Mouse (Mus musculus) T-cell, adult 66 days (primary cell): ENCODE data around the gene 4933402E13Rik. TPM values are rescaled to one million over a fixed set of nuclear protein-coding genes. Genes with fewer than 3 reads are reported as not detected.

Experiments
- total RNA-seq, 2 experiments: library from RNA; stranded (reverse); gene quantifications; 3 replicates in 1 of 2; 4 replicates in 1 of 2; pipeline ENCODE4 v1.2.4; 2023

The 4933402E13Rik gene
- not detected for total RNA-seq

DNA sequence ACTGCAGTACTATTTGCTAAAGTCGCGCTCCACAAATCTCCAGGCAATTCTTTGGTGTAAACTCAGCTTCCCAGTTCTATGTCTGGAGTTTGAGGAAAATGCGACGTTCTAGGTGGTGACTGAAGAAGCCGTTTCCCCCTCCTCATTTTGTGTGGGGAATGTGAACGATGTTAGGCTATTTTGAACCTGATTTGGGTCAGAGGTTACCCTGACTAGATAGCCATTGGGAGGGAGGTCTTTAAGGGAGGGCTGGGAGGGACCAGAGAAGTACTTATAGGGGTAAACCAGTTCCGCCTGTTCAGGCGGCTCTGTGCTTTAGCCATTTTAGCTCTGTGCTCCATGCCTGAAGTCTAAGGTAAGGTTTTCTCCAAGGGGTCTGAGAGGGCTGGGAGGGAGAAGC, at the start of gene 4933402E13Rik:
Gene 4933402E13Rik, plus strand, starts transcription at position 301 of the 400 bp plus-strand sequence.

Other genes starting within 250 kb of the 4933402E13Rik start
- not detected for gene 4931400O07Rik, start 184.5 kb downstream of the 4933402E13Rik start, total RNA-seq